Mouse (Mus musculus) layer of hippocampus, adult 2 months (tissue): ENCODE results near the gene Vmp1. TPM values are rescaled to one million over a fixed set of nuclear protein-coding genes. Genes with fewer than 3 reads are reported as not detected.

Experiments
- DNase-seq, 2 experiments: peaks; one replicate each; pipeline ENCODE4 v3.0.0; 2022; ENCODE audit warnings: low spot score in 2 of 2
- H3K27ac ChIP-seq: fragments of 200-600 bp; 2 replicates; pipeline ENCODE4 v1.8.1; 2022
- H3K4me3 ChIP-seq: fragments of 200-600 bp; 2 replicates; pipeline ENCODE4 v1.8.1; 2022; ENCODE audit warnings: mild to moderate bottlenecking
- CTCF ChIP-seq: fragments of 200-600 bp; conservative IDR thresholded peaks from 2 replicates; pipeline ENCODE4 v1.8.1; 2022; ENCODE audit warnings: antibody characterized with exemption, mild to moderate bottlenecking, moderate library complexity
- long read RNA-seq, 2 experiments: library from polyadenylated mRNA; stranded (forward); transcript quantifications; one replicate each; pipeline ENCODE4 v2.0.0; 2021; ENCODE audit warnings: borderline mapping rate in 2 of 2
- total RNA-seq, 2 experiments: library from RNA; stranded (reverse); gene quantifications; 2 replicates each; pipeline ENCODE4 v1.2.3; 2021

Vmp1 gene
- total RNA-seq, result 100 to 1,000 TPM; 111 to 139 TPM
- long read RNA-seq, experiment 1, transcript Vmp1-201 (12 exons, 2,787 nt), result major isoform, 70 of 91 reads
- long read RNA-seq, experiment 1, partial matches to known transcripts, result 1 of 91 reads
- long read RNA-seq, experiment 1, other reads (novel, unspliced or antisense), result 16 of 91 reads
- long read RNA-seq, experiment 2, transcript Vmp1-201 (12 exons, 2,787 nt), result major isoform, 111 of 125 reads
- long read RNA-seq, experiment 2, partial matches to known transcripts, result 4 of 125 reads
- long read RNA-seq, experiment 2, other reads (novel, unspliced or antisense), result 10 of 125 reads

DNA sequence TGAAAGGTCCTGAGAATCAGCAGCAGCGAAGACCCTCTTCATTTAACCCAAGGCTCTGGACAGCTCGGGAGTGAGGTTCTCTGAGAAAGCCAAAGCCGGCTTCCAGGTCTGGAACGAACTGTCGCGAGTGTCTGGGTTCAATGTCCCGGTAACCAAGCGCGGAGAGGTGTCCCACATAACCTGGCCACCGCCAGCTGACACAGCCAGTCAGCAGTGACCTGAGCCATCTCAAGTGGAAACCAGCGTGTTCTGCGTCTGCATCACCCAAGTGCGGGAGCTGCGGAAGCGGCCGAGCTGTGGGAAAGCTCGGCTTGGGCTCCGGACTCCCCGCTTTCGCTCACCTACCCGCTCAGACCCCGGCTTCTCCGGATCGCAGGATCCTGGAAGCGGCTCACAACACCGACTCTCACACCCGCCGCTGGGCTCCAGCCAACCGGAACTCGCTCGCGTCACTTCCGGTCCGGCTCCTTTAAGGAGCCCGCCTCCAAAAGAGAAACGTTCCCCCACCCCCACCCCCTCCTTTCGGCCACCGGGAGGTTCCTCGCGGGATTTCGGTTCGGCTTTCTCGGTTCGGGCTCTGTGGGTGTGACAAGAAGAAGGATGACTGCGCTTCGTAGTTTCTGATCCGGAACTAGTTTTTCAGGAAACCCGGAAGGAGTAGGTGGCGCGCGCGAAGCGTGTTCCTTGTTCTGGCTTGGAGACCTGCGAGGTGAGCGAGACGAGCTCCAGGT is at the start of gene Vmp1, which contains the start of gene Ptrh2:
Vmp1 (minus strand) TSS at position 442 of the 731 bp plus-strand sequence.
Ptrh2 (plus strand) TSS at position 591 of the 731 bp plus-strand sequence.
- DNase-seq, result peak; percentile 88 to 91
- Histone ChIP-seq H3K4me3 (peak within 1 kb of the TSS; percentile 98), H3K27ac (peak within 1 kb of the TSS; percentile 84)
- TF ChIP-seq CTCF, result no peak

DNA sequence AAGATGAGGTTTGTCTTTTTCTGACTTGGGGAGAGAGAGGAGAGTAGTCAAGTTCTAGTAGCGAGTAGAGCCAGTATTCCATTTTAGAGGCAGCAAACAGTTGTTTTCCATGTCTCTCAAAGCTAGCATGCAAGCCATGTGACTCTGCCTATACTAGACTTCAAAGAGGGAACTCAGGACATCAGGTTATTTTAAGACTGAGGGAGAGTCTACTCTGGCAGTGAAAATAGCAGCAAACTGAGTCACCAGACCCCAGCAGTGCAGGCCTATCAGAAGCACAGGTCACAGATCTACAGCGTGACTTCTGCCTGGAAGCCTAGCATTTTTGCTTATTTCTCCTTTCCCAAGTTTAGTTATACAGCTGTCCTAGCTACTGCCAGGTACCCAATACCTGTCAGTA is 47.8 kb upstream of the Vmp1 start:
- Histone ChIP-seq H3K27ac (peak overlapping the region; percentile 46; the same call in 1 of the 2 replicates), H3K4me3 (no peak overlapping the region)
- DNase-seq, result no peak
- no peak for TF ChIP-seq CTCF

DNA sequence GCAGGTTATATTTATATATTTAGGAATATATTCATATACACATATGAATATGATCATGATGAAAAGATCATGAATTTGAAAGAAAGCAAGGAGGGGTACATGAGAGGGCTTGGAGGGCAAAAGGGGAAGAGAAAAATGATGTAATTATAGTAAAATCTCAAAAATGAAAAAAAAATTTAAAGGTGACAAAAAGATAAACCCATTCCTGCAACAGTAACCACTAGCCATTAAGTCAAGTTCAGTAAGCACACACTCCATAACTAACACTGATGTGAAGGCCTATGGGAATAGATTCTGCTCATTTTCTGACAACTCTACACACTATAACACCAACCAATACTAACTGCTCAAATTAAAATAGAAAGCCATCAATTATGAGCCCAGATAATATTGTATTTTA is 42.0 kb upstream of the Vmp1 start:
- H3K27ac ChIP-seq, result no peak overlapping the region
- no peak for DNase-seq
- no peak for TF ChIP-seq CTCF
- no peak overlapping the region for H3K4me3 ChIP-seq

DNA sequence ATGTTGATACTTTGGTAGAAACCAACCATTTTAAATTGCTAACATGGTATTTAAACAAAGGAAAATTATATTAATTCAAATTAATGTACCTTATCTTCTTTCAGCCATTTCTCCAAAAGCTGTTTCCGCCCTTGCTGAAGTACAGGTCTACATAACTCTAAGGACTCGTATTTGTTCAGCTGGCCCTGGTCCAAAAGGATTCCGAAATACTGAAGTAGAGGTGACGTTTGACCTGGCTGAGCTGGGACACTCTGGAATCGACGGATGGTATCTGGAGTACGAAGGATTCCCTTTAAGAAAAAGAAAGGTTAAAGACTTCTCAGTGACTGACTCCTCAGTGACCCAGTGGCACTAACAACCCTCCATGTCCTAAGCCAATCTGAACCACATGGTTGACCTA is 41.3 kb upstream of the Vmp1 start:
- Histone ChIP-seq H3K27ac (no peak overlapping the region), H3K4me3 (no peak overlapping the region)
- TF ChIP-seq CTCF, result no peak
- no peak for DNase-seq

DNA sequence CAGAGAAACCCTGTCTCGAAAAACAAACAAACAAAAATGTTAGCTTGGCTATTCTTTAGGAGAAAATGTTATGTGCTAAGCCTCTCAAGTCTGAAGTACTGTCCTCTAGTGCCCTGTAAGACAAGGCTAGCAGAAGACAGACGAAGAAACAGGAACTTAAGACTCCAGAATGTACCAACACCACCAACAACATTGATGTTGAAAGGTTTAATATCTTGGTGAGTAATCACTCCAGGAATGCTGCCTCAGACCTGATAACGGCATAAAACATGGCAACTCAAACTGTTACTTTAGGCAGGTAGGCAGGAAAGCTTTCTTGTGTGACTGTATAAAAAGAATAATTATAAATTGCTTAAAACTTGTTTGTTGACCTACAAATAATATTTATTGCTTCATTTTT is 40.4 kb upstream of the Vmp1 start:
- DNase-seq, result no peak
- no peak overlapping the region for H3K4me3 ChIP-seq
- no peak for TF ChIP-seq CTCF
- no peak overlapping the region for H3K27ac ChIP-seq

DNA sequence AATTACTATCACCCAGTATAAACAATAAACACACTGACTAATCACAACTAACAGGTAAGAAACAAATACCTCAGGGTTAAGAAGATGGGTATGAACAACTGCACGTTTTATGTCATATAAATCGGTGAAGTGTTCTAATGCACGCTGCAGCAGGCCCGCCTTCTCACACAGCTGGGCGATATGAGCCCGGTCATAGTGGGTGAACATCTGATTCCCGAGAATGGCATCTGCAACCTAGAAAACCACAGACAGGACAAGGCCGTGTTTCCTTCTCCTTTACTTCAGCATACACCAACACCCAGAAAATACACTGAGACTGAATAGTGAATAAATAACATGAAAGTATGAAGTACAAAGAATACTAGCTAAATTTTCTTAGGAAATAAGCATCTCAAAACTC is 35.8 kb upstream of the Vmp1 start:
- no peak for TF ChIP-seq CTCF
- H3K27ac ChIP-seq, result no peak overlapping the region
- DNase-seq, result no peak
- H3K4me3 ChIP-seq, result no peak overlapping the region

DNA sequence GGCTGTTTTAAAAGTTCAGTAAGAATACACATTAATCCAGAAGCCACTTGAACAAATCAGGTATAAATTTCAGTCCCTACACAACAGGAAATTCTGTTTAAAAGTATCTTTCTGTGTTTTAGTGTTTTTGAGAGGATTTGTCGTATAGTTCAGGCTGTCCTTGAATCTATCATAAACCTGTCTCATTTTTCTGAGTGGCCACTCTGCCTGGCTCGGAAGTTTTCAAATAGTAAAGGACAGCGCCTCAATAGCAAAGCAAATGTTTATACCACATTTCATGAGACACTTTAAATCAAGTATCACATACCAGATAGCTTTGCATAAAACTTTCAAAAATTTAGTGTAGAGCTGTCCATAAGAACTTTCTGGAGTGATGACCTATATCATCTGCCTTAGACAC is 34.7 kb upstream of the Vmp1 start:
- H3K4me3 ChIP-seq, result no peak overlapping the region
- H3K27ac ChIP-seq, result no peak overlapping the region
- no peak for TF ChIP-seq CTCF
- no peak for DNase-seq

DNA sequence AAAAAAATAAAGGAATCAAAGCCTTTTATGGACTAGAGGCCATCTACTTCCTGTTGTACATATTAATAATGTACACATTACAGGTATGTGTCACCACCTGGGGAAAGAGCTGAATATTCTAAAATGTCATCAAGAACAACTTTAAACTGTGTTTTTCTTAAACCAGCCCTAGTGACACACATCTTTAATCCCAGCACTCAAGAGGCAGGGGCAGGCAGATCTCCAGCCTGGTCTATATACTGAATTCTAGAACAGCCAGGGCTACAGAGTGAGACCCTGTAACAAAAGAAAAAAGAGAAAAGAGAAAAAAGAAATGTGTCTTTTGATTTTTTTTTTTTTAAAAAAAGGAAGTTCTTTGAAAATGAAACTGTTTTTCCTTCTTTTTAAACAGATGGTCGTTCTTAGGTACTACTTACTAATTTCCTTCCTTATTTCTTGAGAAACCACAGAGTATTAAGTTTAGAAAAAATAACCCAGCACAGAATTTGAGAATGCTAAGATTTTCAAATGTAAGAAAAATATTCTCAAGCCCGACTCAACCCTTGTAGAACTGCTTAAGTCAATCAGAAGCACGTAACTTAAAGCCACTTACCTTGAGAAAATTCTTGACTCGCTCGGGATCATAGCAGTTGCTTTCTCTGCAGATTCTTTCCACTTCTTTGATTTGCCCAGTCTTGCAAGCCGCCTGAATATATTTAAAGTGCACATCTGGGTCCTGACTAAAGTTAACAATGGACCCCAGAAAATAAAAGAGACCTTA is 33.9 kb upstream of the Vmp1 start:
- DNase-seq, result no peak
- Histone ChIP-seq H3K27ac (0 out of 2 replicates have a peak overlapping the region, but pooled peaks have one; percentile 15), H3K4me3 (no peak overlapping the region)
- no peak for TF ChIP-seq CTCF

DNA sequence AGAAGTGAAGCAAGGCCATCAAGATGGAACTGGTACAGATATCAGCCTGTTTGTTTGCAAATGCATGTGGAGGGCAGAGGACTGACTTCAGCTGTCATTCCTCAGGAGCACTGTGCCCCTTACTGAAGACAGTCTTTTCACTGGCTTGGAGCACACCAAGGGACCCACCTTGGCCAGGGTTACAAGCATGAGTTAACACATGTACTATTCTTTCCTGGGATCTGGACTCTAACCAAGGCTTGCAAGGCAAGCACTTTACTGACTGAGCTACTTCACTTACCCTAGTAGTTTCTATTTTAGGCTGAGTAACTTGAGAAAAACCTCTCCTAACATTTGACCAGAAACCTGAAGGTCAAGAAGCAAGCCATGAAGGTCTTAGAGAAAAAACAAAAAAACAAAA is 31.0 kb upstream of the Vmp1 start:
- TF ChIP-seq CTCF, result no peak
- no peak for DNase-seq
- Histone ChIP-seq H3K27ac (no peak overlapping the region), H3K4me3 (no peak overlapping the region)

DNA sequence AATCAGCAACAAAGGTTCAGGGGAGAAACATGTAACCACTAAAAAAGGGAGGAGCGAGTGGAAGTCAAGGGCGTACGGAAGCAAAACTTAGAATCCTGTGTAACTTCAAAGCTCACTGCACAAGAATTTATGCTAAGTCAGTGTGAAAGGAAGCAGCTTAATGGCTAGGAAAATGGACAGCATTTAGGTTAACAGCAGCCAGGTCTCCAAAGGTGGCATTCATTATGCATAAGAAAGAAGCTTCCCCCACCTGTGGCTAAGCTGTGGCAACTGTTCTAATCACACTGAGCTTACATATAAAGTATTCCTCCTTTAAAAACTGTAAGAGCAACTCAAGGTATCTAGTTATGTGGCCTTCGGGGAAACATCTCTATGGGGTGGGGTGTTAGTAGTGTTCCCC is 17.5 kb upstream of the Vmp1 start:
- no peak for DNase-seq
- TF ChIP-seq CTCF, result no peak
- Histone ChIP-seq H3K27ac (no peak overlapping the region), H3K4me3 (no peak overlapping the region)

DNA sequence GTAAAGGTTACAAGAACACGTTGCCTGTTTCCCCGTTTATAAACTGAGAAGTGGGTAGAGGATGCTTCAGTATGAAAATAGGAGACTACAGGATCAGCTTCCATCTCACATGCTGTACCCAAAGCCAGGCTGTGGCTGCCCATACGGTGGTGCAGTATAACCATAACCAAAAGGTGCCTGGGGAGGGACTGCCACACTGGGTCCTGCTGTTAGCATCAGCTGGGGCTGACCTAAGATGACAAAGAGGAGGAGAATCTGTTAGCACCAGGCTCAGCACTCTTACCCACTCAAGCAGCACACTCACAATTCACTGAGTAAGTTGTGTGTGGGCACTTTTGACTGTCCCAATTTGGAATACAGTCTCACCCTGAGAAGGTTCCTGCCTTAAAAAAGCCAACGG is 11.8 kb upstream of the Vmp1 start:
- no peak for DNase-seq
- H3K27ac ChIP-seq, result no peak overlapping the region
- no peak for TF ChIP-seq CTCF
- no peak overlapping the region for H3K4me3 ChIP-seq

DNA sequence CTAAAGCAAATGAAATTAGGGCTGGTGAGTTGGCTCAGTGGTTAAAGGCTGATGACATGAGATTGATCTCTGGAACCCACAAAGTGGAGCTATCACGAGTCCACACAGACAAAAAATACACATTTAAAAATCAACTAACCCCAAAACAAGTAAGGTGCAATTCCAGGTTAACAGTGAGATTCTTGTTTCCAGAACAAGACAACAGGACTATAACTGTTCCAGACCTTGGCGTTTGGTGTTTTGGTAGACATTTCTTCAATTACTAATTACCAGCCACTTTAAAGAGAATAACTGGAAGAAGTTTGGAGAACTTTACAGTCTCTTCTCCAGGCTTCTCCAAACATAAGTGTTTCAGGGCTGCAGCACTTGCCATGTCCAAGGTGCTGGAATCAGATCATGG is 8.9 kb upstream of the Vmp1 start:
- no peak for TF ChIP-seq CTCF
- Histone ChIP-seq H3K27ac (no peak overlapping the region), H3K4me3 (no peak overlapping the region)
- DNase-seq, result no peak

DNA sequence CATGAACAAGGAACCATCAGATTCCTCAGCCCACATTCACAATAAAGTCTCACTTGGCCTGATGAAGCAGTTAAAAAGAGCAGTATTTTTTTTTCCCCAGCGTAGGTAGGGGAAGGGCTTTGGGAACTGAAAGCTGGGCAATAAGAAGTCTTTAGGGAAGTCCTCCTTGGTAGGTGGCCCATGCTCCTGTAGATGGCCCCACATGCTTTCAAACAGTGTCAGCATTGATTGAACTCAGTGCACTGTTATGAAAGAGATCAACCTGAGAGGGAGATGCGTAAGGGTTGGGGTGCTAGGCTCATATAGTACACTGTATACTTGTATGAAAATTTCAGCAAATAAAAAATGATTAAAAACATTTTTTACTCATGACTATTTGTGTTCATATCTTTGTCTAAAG is 8.3 kb upstream of the Vmp1 start:
- H3K4me3 ChIP-seq, result no peak overlapping the region
- no peak overlapping the region for H3K27ac ChIP-seq
- DNase-seq, result no peak
- TF ChIP-seq CTCF, result no peak
